Mouse (Mus musculus): ENCODE data around the gene Sumo3. TPM values are rescaled to one million over a fixed set of nuclear protein-coding genes. Genes with fewer than 3 reads are reported as not detected.
A peak's percentile ranks its signal among the peaks of the same experiment; 100 is the strongest.

Sumo3 gene
- total RNA-seq, 2 experiments from 2014 or later = 142 to 156 TPM

- Histone ChIP-seq H3K27ac (no peak overlapping the region), H3K4me3 (no peak overlapping the region)
- DNase-seq (ENCODE audit: extremely low spot score in 1 of 2, low spot score in 2 of 2) = no peak
- no peak for TF ChIP-seq CTCF (IDR thresholded peaks at IDR 0.05)
- intact Hi-C loops (cut with DNase I) = no loop called here
Measured at GRCm38 (mm10) chr10:77573162-77573561, 32.7 kb upstream of the Sumo3 start.

- intact Hi-C loops (cut with DNase I) = loop anchor here (5.0 kb wide), 2 partner anchors 42 to 63 kb away; partner anchors contain the start of genes Fam207a and Ube2g2
- H3K27ac ChIP-seq = no peak overlapping the region
- no peak for DNase-seq (ENCODE audit: extremely low spot score in 1 of 2, low spot score in 2 of 2)
- no peak overlapping the region for H3K4me3 ChIP-seq
- TF ChIP-seq CTCF (IDR thresholded peaks at IDR 0.05) = no peak
Measured at GRCm38 (mm10) chr10:77580027-77580920, 25.6 kb upstream of the Sumo3 start.

GRCm38 (mm10) chr10:77581023-77581407 is 24.9 kb upstream of the Sumo3 start:
- intact Hi-C loops (cut with DNase I) = loop anchor here (5.0 kb wide), 2 partner anchors 41 to 64 kb away; partner anchors contain the start of genes Fam207a and Ube2g2
- TF ChIP-seq CTCF (IDR thresholded peaks at IDR 0.05) = no peak
- peak overlapping the region; percentile 86 for H3K27ac ChIP-seq
- peak overlapping the region; percentile 85 for H3K4me3 ChIP-seq
- no peak for DNase-seq (ENCODE audit: extremely low spot score in 1 of 2, low spot score in 2 of 2)

- peak; percentile 95 to 96 for DNase-seq (ENCODE audit: extremely low spot score in 1 of 2, low spot score in 2 of 2)
- TF ChIP-seq CTCF (IDR thresholded peaks at IDR 0.05) = no peak
- Histone ChIP-seq H3K27ac (peak within 1 kb of the TSS; percentile 90), H3K4me3 (peak within 1 kb of the TSS; percentile 85)
- intact Hi-C loops (cut with DNase I) = loop anchor here (5.0 kb wide), 2 partner anchors 41 to 64 kb away; partner anchors contain the start of genes Fam207a and Ube2g2
Measured at GRCm38 (mm10) chr10:77581408-77582284, 24.3 kb upstream of the Sumo3 start, which contains the start of gene Pttg1ip. Gene Pttg1ip, plus strand, starts transcription at chr10:77581720.

- Histone ChIP-seq H3K27ac (peak overlapping the region; percentile 90), H3K4me3 (peak overlapping the region; percentile 85)
- intact Hi-C loops (cut with DNase I) = loop anchor here (5.0 kb wide), 2 partner anchors 40 to 65 kb away; partner anchors contain the start of genes Fam207a and Ube2g2
- DNase-seq (ENCODE audit: extremely low spot score in 1 of 2, low spot score in 2 of 2) = no peak
- no peak for TF ChIP-seq CTCF (IDR thresholded peaks at IDR 0.05)
Measured at GRCm38 (mm10) chr10:77582285-77582618, 23.6 kb upstream of the Sumo3 start.

GRCm38 (mm10) chr10:77583795-77584422 is 22.0 kb upstream of the Sumo3 start:
- TF ChIP-seq CTCF (IDR thresholded peaks at IDR 0.05) = no peak

GRCm38 (mm10) chr10:77586637-77587036 is 19.3 kb upstream of the Sumo3 start:
- DNase-seq (ENCODE audit: extremely low spot score in 1 of 2, low spot score in 2 of 2) = no peak
- intact Hi-C loops (cut with DNase I) = no loop called here
- H3K27ac ChIP-seq = peak overlapping the region; percentile 3; the same call in 1 of the 2 replicates
- TF ChIP-seq CTCF (IDR thresholded peaks at IDR 0.05) = no peak
- H3K4me3 ChIP-seq = no peak overlapping the region

More at GRCm38 (mm10) chr10:77583795-77584422, 22.0 kb upstream of the Sumo3 start:
- H3K4me3 ChIP-seq = peak overlapping the region; percentile 24; the same call in 1 of the 2 replicates
- no peak for DNase-seq (ENCODE audit: extremely low spot score in 1 of 2, low spot score in 2 of 2)
- intact Hi-C loops (cut with DNase I) = loop anchor here (5.0 kb wide), 2 partner anchors 38 to 67 kb away; partner anchors contain the start of genes Fam207a and Ube2g2
- no peak overlapping the region for H3K27ac ChIP-seq

GRCm38 (mm10) chr10:77587091-77587775 is 18.7 kb upstream of the Sumo3 start:
- TF ChIP-seq CTCF (IDR thresholded peaks at IDR 0.05) = no peak
- intact Hi-C loops (cut with DNase I) = no loop called here
- H3K27ac ChIP-seq = peak overlapping the region; percentile 37; the same call in 1 of the 2 replicates

GRCm38 (mm10) chr10:77588036-77588435 is 17.9 kb upstream of the Sumo3 start:
- Histone ChIP-seq H3K4me3 (no peak overlapping the region), H3K27ac (peak overlapping the region; percentile 32; the same call in 1 of the 2 replicates)
- intact Hi-C loops (cut with DNase I) = no loop called here
- no peak for TF ChIP-seq CTCF (IDR thresholded peaks at IDR 0.05)
- DNase-seq (ENCODE audit: extremely low spot score in 1 of 2, low spot score in 2 of 2) = no peak

More at GRCm38 (mm10) chr10:77587091-77587775, 18.7 kb upstream of the Sumo3 start:
- no peak overlapping the region for H3K4me3 ChIP-seq
- no peak for DNase-seq (ENCODE audit: extremely low spot score in 1 of 2, low spot score in 2 of 2)

GRCm38 (mm10) chr10:77589117-77589516 is 16.8 kb upstream of the Sumo3 start:
- TF ChIP-seq CTCF (IDR thresholded peaks at IDR 0.05) = no peak
- intact Hi-C loops (cut with DNase I) = no loop called here
- Histone ChIP-seq H3K27ac (peak overlapping the region; percentile 47), H3K4me3 (no peak overlapping the region)
- no peak for DNase-seq (ENCODE audit: extremely low spot score in 1 of 2, low spot score in 2 of 2)

All from left cerebral cortex, adult 2 months (tissue).